ENCODE assay signal across 16 mouse cellular contexts in the genomic region with DNA sequence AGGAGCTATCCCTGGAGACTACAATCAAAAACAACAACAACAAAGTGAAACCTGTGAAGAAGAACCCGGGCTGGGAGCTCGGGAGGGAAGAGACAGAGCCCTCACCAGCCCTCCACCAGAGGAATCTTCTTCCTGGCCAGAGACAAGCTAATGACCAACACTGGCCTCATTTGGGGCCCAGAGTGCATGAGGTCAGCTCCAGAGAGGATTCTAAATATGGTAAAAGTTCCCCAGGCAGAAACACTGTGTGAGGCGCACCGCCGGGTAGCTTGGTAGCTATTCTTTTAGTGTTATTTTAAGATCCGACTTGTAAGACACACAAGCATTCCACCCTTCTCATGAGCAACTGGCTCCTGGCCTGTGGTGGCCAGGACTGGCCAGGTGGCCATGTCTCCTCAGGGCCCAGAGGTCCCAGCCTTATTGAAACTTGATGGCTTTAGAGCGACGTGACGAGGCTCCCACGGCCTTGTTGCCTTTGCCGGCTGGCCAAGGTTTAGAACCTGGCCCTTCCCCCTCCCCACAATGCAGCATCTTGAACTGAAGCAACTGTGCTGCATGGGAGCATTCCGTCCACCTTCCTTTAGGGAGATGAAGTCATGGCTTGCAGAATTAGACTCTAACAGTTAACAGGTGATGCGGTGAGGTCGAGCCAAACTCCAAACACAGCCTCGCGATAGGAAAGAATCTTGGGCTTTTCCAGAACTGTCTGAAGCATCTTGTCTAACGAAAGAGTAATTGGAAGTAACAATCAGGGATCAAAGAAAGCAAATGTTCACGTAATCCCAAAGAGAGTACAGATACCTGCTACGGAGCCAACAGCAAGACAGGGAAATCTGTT. TPM values are rescaled to one million over a fixed set of nuclear protein-coding genes. Genes with fewer than 3 reads are reported as not detected.
DNase-seq lines count a peak whose midpoint lies in the region; ATAC-seq and TF ChIP-seq lines count a peak whose summit lies in the region.
"Had no signal": no experiment of that assay in that cellular context is flagged by ENCODE, and none has a peak within 500 bp of the region (broad histone marks: within the 10 kb centered on the region; RNA-seq: fewer than 3 reads in every experiment).

No protein-coding gene starts in this region.

- H3K27ac ChIP-seq in kidney, embryonic 16.5 days (ENCODE audit: low read length), result no peak overlapping the region
- peak overlapping the region; percentile 49 for H3K27ac ChIP-seq in heart, postnatal 0 days (ENCODE audit: low read depth)
- peak overlapping the region; percentile 95 for H3K27ac ChIP-seq in stomach, embryonic 14.5 days (ENCODE audit: low read length)
- H3K27ac ChIP-seq: hindbrain, embryonic 12.5 days; liver, embryonic 14.5 days; midbrain, embryonic 10.5 days had no signal

- H3K36me3 ChIP-seq in kidney, embryonic 16.5 days (ENCODE audit: insufficient read depth, low read length), result no peaks in the 10 kb centered on the region
- H3K36me3 ChIP-seq in heart, postnatal 0 days (replicated peaks; ENCODE audit: control insufficient read depth, insufficient read depth, low read length), result 0 out of 2 replicates have a peak, but pooled peaks cover 4% of the 10 kb centered on the region
- peaks cover 12% of the 10 kb centered on the region for H3K36me3 ChIP-seq in stomach, embryonic 14.5 days (ENCODE audit: control insufficient read depth, insufficient read depth, low read length)

- no peak overlapping the region for H3K4me3 ChIP-seq in kidney, embryonic 16.5 days (ENCODE audit: low read length)
- no peak overlapping the region for H3K4me3 ChIP-seq in heart, postnatal 0 days (ENCODE audit: low read depth, low read length)
- H3K4me3 ChIP-seq in stomach, embryonic 14.5 days (ENCODE audit: low read depth, low read length), result no peak overlapping the region
- H3K4me3 ChIP-seq: hindbrain, embryonic 12.5 days; midbrain, embryonic 10.5 days had no signal

- no peak for TF ChIP-seq CTCF in heart, postnatal 0 days (IDR thresholded peaks at IDR 0.05; ENCODE audit: low read depth)

- intact Hi-C loops in heart, postnatal 25 days (cut with DNase I), result no loop called here

- H3K27me3 ChIP-seq in kidney, embryonic 16.5 days (ENCODE audit: insufficient read depth, low read length), result no peaks in the 10 kb centered on the region
- no peaks in the 10 kb centered on the region for H3K27me3 ChIP-seq in heart, postnatal 0 days (ENCODE audit: control insufficient read depth, insufficient read depth, low read length)
- no peaks in the 10 kb centered on the region for H3K27me3 ChIP-seq in stomach, embryonic 14.5 days (ENCODE audit: control insufficient read depth, insufficient read depth, low read length)
- H3K27me3 ChIP-seq: hindbrain, embryonic 12.5 days had no signal

- 54% methylated on average over 19 of the region's 19 CpGs for WGBS in kidney, embryonic 16.5 days
- 49% methylated on average over 19 of the region's 19 CpGs for WGBS in heart, postnatal 0 days
- 58% methylated on average over 19 of the region's 19 CpGs for WGBS in stomach, embryonic 14.5 days

- DNase-seq in heart, adult 11 months, result peak; percentile 91
- no peak for DNase-seq in heart, postnatal 25 days (ENCODE audit: low spot score)
- no peak for DNase-seq in kidney, adult 9 months
- DNase-seq in heart, postnatal 0 days (ENCODE audit: low spot score), result no peak
- no peak for DNase-seq in frontal cortex, adult 2 months (ENCODE audit: extremely low spot score in 1 of 2, low spot score in 1 of 2)
- DNase-seq: adrenal gland, postnatal 10 days; gastrocnemius, postnatal 10 days; kidney, adult 8-10 months; lung, postnatal 14 days had no signal

- peaks cover 86% of the 10 kb centered on the region for H3K4me1 ChIP-seq in kidney, embryonic 16.5 days (ENCODE audit: insufficient read depth, low read length)
- peaks cover 69% of the 10 kb centered on the region for H3K4me1 ChIP-seq in heart, postnatal 0 days (ENCODE audit: control insufficient read depth, insufficient read depth)
- peaks cover 76% of the 10 kb centered on the region for H3K4me1 ChIP-seq in stomach, embryonic 14.5 days (ENCODE audit: control insufficient read depth, insufficient read depth, low read length)

- peak overlapping the region; percentile 9; the same call in 1 of the 2 replicates for H3K9ac ChIP-seq in kidney, embryonic 16.5 days (replicated peaks; ENCODE audit: low read length)
- no peak overlapping the region for H3K9ac ChIP-seq in heart, postnatal 0 days (replicated peaks; ENCODE audit: low read depth, low read length)
- no peak overlapping the region for H3K9ac ChIP-seq in stomach, embryonic 14.5 days (replicated peaks; ENCODE audit: low read depth, low read length)
- H3K9ac ChIP-seq: hindbrain, embryonic 12.5 days; liver, embryonic 14.5 days had no signal

- TF ChIP-seq EP300 in heart, postnatal 0 days (IDR thresholded peaks at IDR 0.05; ENCODE audit: low read depth), result no peak

- ATAC-seq in kidney, embryonic 16.5 days (ENCODE audit: low FRiP score, low TSS enrichment), result no peak
- ATAC-seq in heart, postnatal 0 days (ENCODE audit: insufficient read depth, low read depth), result no peak
- no peak for ATAC-seq in stomach, embryonic 14.5 days (ENCODE audit: insufficient number of reproducible peaks, insufficient read depth, low FRiP score, low read depth)
- no peak for ATAC-seq in cerebellum, adult (ENCODE audit: insufficient number of reproducible peaks, low FRiP score, low TSS enrichment)
- ATAC-seq: forebrain, embryonic 14.5 days had no signal

- H3K9me3 ChIP-seq in kidney, embryonic 16.5 days (ENCODE audit: low read length), result no peaks in the 10 kb centered on the region
- no peaks in the 10 kb centered on the region for H3K9me3 ChIP-seq in heart, postnatal 0 days (replicated peaks; ENCODE audit: control insufficient read depth, low read length)
- no peaks in the 10 kb centered on the region for H3K9me3 ChIP-seq in stomach, embryonic 14.5 days (ENCODE audit: control insufficient read depth, low read depth, low read length)
- H3K9me3 ChIP-seq: hindbrain, embryonic 12.5 days; midbrain, embryonic 10.5 days had no signal

- H3K4me2 ChIP-seq in kidney, embryonic 16.5 days (replicated peaks; ENCODE audit: low read depth, low read length), result no peak overlapping the region
- H3K4me2 ChIP-seq in heart, postnatal 0 days (ENCODE audit: low read depth, low read length), result no peak overlapping the region
- H3K4me2 ChIP-seq in stomach, embryonic 14.5 days (replicated peaks; ENCODE audit: low read depth, low read length), result no peak overlapping the region
- H3K4me2 ChIP-seq: hindbrain, embryonic 12.5 days had no signal

RNA-seq across cellular contexts. Expression of a gene that starts 25.2 kb away (rescaled TPM):
- 10 to 100 TPM; 50.9 to 53.9 TPM for total RNA-seq in heart, postnatal 25 days (2021)
- polyA plus RNA-seq in kidney, embryonic 16.5 days (2015; fragmentation: Nextera tagmentation; extraction: Ambion mirVana), result 367 and 386 TPM in 2 replicates
- total RNA-seq in heart, postnatal 0 days (2014; rRNA removed; ENCODE audit: low replicate concordance), result 45.0 and 93.1 TPM in 2 replicates
- polyA plus RNA-seq in heart, postnatal 0 days (2015; fragmentation: Nextera tagmentation; extraction: Ambion mirVana), result 61.7 and 62.0 TPM in 2 replicates
- 375 and 402 TPM in 2 replicates for polyA plus RNA-seq in stomach, embryonic 14.5 days (2014; fragmentation: Nextera tagmentation; extraction: Ambion mirVana)
- 126 and 145 TPM in 2 replicates for polyA plus RNA-seq in frontal cortex, adult 2 months (2012; rRNA removed)
